Mouse (Mus musculus) cerebellum, adult 2 months (tissue): ENCODE results near the gene Dscam. TPM values are rescaled to one million over a fixed set of nuclear protein-coding genes. Genes with fewer than 3 reads are reported as not detected.
A peak's percentile ranks its signal among the peaks of the same experiment; 100 is the strongest.

ENCODE experiments used
- DNase-seq, 2 experiments: peaks; one replicate each; pipeline ENCODE4 v3.0.0; 2021
- H3K27ac ChIP-seq: fragments of 200-500 bp; 2 replicates; pipeline ENCODE4 v1.5.1; 2012; ENCODE audit warnings: low read length, control low read depth, inconsistent platforms; ENCODE audit not compliant: insufficient read depth
- H3K27me3 ChIP-seq: fragments of 200-500 bp; 2 replicates; pipeline ENCODE4 v1.6.1; 2012; ENCODE audit warnings: inconsistent platforms, mild to moderate bottlenecking, low read length, moderate library complexity; ENCODE audit not compliant: control insufficient read depth, insufficient read depth
- H3K4me1 ChIP-seq: fragments of 200-500 bp; 2 replicates; pipeline ENCODE4 v1.6.1; 2011; ENCODE audit warnings: low read length; ENCODE audit not compliant: control insufficient read depth, insufficient read depth
- H3K4me3 ChIP-seq: fragments of 200-500 bp; replicated peaks from 2 replicates; pipeline ENCODE3; 2011; ENCODE audit warnings: mild to moderate bottlenecking, low read depth, low read length, control low read depth; ENCODE audit not compliant: insufficient read depth
- CTCF ChIP-seq: fragments of 200-500 bp; IDR thresholded peaks from 2 replicates; pipeline ENCODE4 v1.5.1; 2011; ENCODE audit warnings: low read depth, mild to moderate bottlenecking, control low read depth, low read length, moderate library complexity, borderline replicate concordance; ENCODE audit not compliant: insufficient read depth
- POLR2A ChIP-seq: fragments of 200-500 bp; IDR thresholded peaks from 2 replicates; pipeline ENCODE4 v1.6.1; 2011; ENCODE audit warnings: low read length, control low read depth, borderline replicate concordance; ENCODE audit not compliant: insufficient read depth
- WGBS: fragments of 180-500 bp; shearing (Covaris S2); methylation state at CpG from one replicate; pipeline ENCODE4 v1.1.7; 2018; 5-methylcytosine and 5-hydroxymethylcytosine counted together
- polyA plus RNA-seq: library from polyadenylated mRNA; depleted of rRNA; stranded (reverse); fragments of >200 nt; gene quantifications from 2 replicates; pipeline ENCODE4 v1.2.3, GENCODE M21; 2012

The Dscam gene
- polyA plus RNA-seq, 1 experiment, result 16.0 TPM

- peaks cover 6% of the 10 kb centered on the region; the same call in 1 of the 2 replicates for H3K4me1 ChIP-seq
- H3K4me3 ChIP-seq, result no peak overlapping the region
- 36% methylated on average over 11 of the region's 11 CpGs for WGBS
- no peak overlapping the region for H3K27ac ChIP-seq
- H3K27me3 ChIP-seq, result no peaks in the 10 kb centered on the region
- TF ChIP-seq CTCF, result no peak
- no peak for TF ChIP-seq POLR2A
- DNase-seq, result peak; percentile 47 to 70
Measured at GRCm38 (mm10) chr16:96945468-96946302, 224.9 kb downstream of the Dscam start.

- H3K27me3 ChIP-seq, result no peaks in the 10 kb centered on the region
- no peak for TF ChIP-seq CTCF
- TF ChIP-seq POLR2A, result no peak
- no peak for DNase-seq
- 96% methylated on average over 2 of the region's 2 CpGs for WGBS
- H3K4me3 ChIP-seq, result no peak overlapping the region
- H3K27ac ChIP-seq, result no peak overlapping the region
- H3K4me1 ChIP-seq, result peaks cover 6% of the 10 kb centered on the region; the same call in 1 of the 2 replicates
Measured at GRCm38 (mm10) chr16:96943648-96944047, 226.9 kb downstream of the Dscam start.

- 95% methylated on average over 2 of the region's 2 CpGs for WGBS
- no peak overlapping the region for H3K4me3 ChIP-seq
- H3K4me1 ChIP-seq, result no peaks in the 10 kb centered on the region
- no peak for DNase-seq
- H3K27ac ChIP-seq, result no peak overlapping the region
- TF ChIP-seq CTCF (no peak), POLR2A (no peak)
- no peaks in the 10 kb centered on the region for H3K27me3 ChIP-seq
Measured at GRCm38 (mm10) chr16:96934795-96935194, 235.8 kb downstream of the Dscam start.

GRCm38 (mm10) chr16:96932211-96932610 lies 238.3 kb downstream of the Dscam start:
- no peak for TF ChIP-seq CTCF
- no peak for TF ChIP-seq POLR2A
- 97% methylated on average over 6 of the region's 6 CpGs for WGBS
- H3K4me1 ChIP-seq, result peaks cover 3% of the 10 kb centered on the region

GRCm38 (mm10) chr16:96931771-96932170 lies 238.8 kb downstream of the Dscam start:
- Histone ChIP-seq H3K27me3 (no peaks in the 10 kb centered on the region), H3K4me3 (no peak overlapping the region), H3K4me1 (peaks cover 7% of the 10 kb centered on the region), H3K27ac (no peak overlapping the region)
- TF ChIP-seq POLR2A, result no peak
- no peak for TF ChIP-seq CTCF
- DNase-seq, result no peak
- 98% methylated on average over 2 of the region's 2 CpGs for WGBS

More at GRCm38 (mm10) chr16:96932211-96932610, 238.3 kb downstream of the Dscam start:
- Histone ChIP-seq H3K4me3 (no peak overlapping the region), H3K27ac (no peak overlapping the region), H3K27me3 (no peaks in the 10 kb centered on the region)
- no peak for DNase-seq

GRCm38 (mm10) chr16:96928011-96928410 lies 242.5 kb downstream of the Dscam start:
- TF ChIP-seq POLR2A (no peak), CTCF (no peak)
- H3K4me1 ChIP-seq, result peaks cover 7% of the 10 kb centered on the region
- H3K27me3 ChIP-seq, result no peaks in the 10 kb centered on the region
- no peak for DNase-seq
- no peak overlapping the region for H3K4me3 ChIP-seq
- H3K27ac ChIP-seq, result no peak overlapping the region
- 97% methylated on average over 1 of the region's 1 CpGs for WGBS

- Histone ChIP-seq H3K4me1 (peaks cover 7% of the 10 kb centered on the region), H3K4me3 (no peak overlapping the region), H3K27me3 (no peaks in the 10 kb centered on the region), H3K27ac (no peak overlapping the region)
- TF ChIP-seq CTCF (no peak), POLR2A (no peak)
- DNase-seq, result no peak
Measured at GRCm38 (mm10) chr16:96927408-96927807, 243.1 kb downstream of the Dscam start.

GRCm38 (mm10) chr16:96926977-96927376 lies 243.6 kb downstream of the Dscam start:
- DNase-seq, result peak in 1 of 2 experiments; percentile 44
- WGBS, result 12% methylated on average over 3 of the region's 3 CpGs
- no peak overlapping the region for H3K4me3 ChIP-seq
- TF ChIP-seq POLR2A (no peak), CTCF (no peak)
- H3K4me1 ChIP-seq, result peaks cover 7% of the 10 kb centered on the region
- no peaks in the 10 kb centered on the region for H3K27me3 ChIP-seq
- H3K27ac ChIP-seq, result no peak overlapping the region
